Mouse (Mus musculus): ENCODE data around the gene Kcnn3.

GRCm38 (mm10) chr3:89657092-89657491 lies 137.1 kb downstream of the Kcnn3 start:
- no peak for TF ChIP-seq CTCF (conservative IDR thresholded peaks at IDR 0.05; ENCODE audit: insufficient read depth, insufficient read length, low read depth, low read length)
- no peak for TF ChIP-seq POLR2A (IDR thresholded peaks at IDR 0.05; ENCODE audit: low read depth, low read length)

All from kidney, adult 2 months (tissue).